Mouse (Mus musculus) hindbrain, postnatal 0 days (tissue): ENCODE data around the gene Fam72a. TPM values are rescaled to one million over a fixed set of nuclear protein-coding genes. Genes with fewer than 3 reads are reported as not detected.
A peak's percentile ranks its signal among the peaks of the same experiment; 100 is the strongest.

Experiments
- ATAC-seq: fragments of 200-750 bp; cut with Nextera tagmentation; 2 replicates; pipeline ENCODE4 v1.8.0; 2017; ENCODE audit warnings: mild to moderate bottlenecking, moderate TSS enrichment, moderate library complexity
- DNase-seq: peaks from one replicate; pipeline ENCODE4 v3.0.0-alpha.2; 2015; ENCODE audit warnings: low spot score
- H3K27ac ChIP-seq: fragments of 300-500 bp; sonication (generic); 2 replicates; pipeline ENCODE4 v1.5.1; 2014; ENCODE audit warnings: mild to moderate bottlenecking
- H3K27me3 ChIP-seq: fragments of 300-500 bp; sonication (generic); 2 replicates; pipeline ENCODE4 v1.6.1; 2014; ENCODE audit warnings: low read length, mixed read lengths; ENCODE audit not compliant: insufficient read depth
- H3K36me3 ChIP-seq: fragments of 300-500 bp; sonication (generic); 2 replicates; pipeline ENCODE4 v1.6.1; 2014; ENCODE audit warnings: low read length, mixed read lengths; ENCODE audit not compliant: insufficient read depth
- H3K4me1 ChIP-seq: fragments of 300-500 bp; sonication (generic); 2 replicates; pipeline ENCODE4 v1.6.1; 2014; ENCODE audit warnings: antibody characterized with exemption, low read length, mixed read lengths; ENCODE audit not compliant: insufficient read depth
- H3K4me2 ChIP-seq: fragments of 300-500 bp; sonication (generic); 2 replicates; pipeline ENCODE4 v1.6.1; 2014; ENCODE audit warnings: low read depth, mild to moderate bottlenecking, low read length, moderate library complexity, mixed read lengths
- H3K4me3 ChIP-seq: fragments of 300-500 bp; sonication (generic); 2 replicates; pipeline ENCODE4 v1.5.1; 2014; ENCODE audit warnings: low read length
- H3K9ac ChIP-seq: fragments of 300-500 bp; sonication (generic); replicated peaks from 2 replicates; pipeline ENCODE4 v1.6.1; 2014; ENCODE audit warnings: mild to moderate bottlenecking, low read length, moderate library complexity, mixed read lengths
- H3K9me3 ChIP-seq: fragments of 300-500 bp; sonication (generic); 2 replicates; pipeline ENCODE4 v1.6.1; 2016; ENCODE audit warnings: low read length, mixed read lengths
- CTCF ChIP-seq: IDR thresholded peaks from 2 replicates; pipeline ENCODE4 v1.5.1; 2016; ENCODE audit warnings: antibody characterized with exemption, control low read depth, low read depth
- WGBS: fragments of 180-500 bp; shearing (Covaris S2); extraction: QIAGEN DNeasy Blood & Tissue Kit; methylation state at CpG from one replicate; pipeline ENCODE4 v1.1.7; 2014; 5-methylcytosine and 5-hydroxymethylcytosine counted together
- polyA plus RNA-seq: library from polyadenylated mRNA; unstranded; fragments of >200 nt; fragmentation: Nextera tagmentation; extraction: Ambion mirVana; gene quantifications from 2 replicates; pipeline ENCODE4 v1.2.1, GENCODE M21; 2015
- total RNA-seq: library from RNA; depleted of rRNA; stranded (reverse); fragments of >200 nt; gene quantifications from 2 replicates; pipeline ENCODE4 v1.2.3, GENCODE M21; 2014

Gene Fam72a
- total and polyA plus RNA-seq, 2 experiments from 2014 or later = 0.98 TPM; not detected in 1

GRCm38 (mm10) chr1:131491579-131491978 lies 36.1 kb upstream of the Fam72a start:
- Histone ChIP-seq H3K27me3 (no peaks in the 10 kb centered on the region), H3K9me3 (no peaks in the 10 kb centered on the region), H3K4me3 (no peak overlapping the region), H3K36me3 (no peaks in the 10 kb centered on the region), H3K9ac (no peak overlapping the region), H3K27ac (0 out of 2 replicates have a peak overlapping the region, but pooled peaks have one; percentile 48), H3K4me2 (no peak overlapping the region), H3K4me1 (peaks cover 24% of the 10 kb centered on the region)
- 33% methylated on average over 4 of the region's 4 CpGs for WGBS
- DNase-seq (peak; percentile 37), ATAC-seq (no peak)
- no peak for TF ChIP-seq CTCF

- Histone ChIP-seq H3K27ac (0 out of 2 replicates have a peak overlapping the region, but pooled peaks have one; percentile 26), H3K4me3 (no peak overlapping the region), H3K9me3 (no peaks in the 10 kb centered on the region), H3K9ac (no peak overlapping the region), H3K4me2 (0 out of 2 replicates have a peak overlapping the region, but pooled peaks have one; percentile 16), H3K27me3 (no peaks in the 10 kb centered on the region), H3K4me1 (peaks cover 24% of the 10 kb centered on the region), H3K36me3 (no peaks in the 10 kb centered on the region)
- WGBS = 23% methylated on average over 2 of the region's 2 CpGs
- TF ChIP-seq CTCF = no peak
- ATAC-seq = no peak
- no peak for DNase-seq
These were observed 35.3 kb upstream of the Fam72a start for GRCm38 (mm10) chr1:131492360-131492759.

GRCm38 (mm10) chr1:131493966-131494898 lies 33.5 kb upstream of the Fam72a start:
- Histone ChIP-seq H3K9me3 (no peaks in the 10 kb centered on the region), H3K4me3 (no peak overlapping the region), H3K36me3 (no peaks in the 10 kb centered on the region), H3K4me1 (peaks cover 24% of the 10 kb centered on the region), H3K9ac (no peak overlapping the region), H3K27ac (no peak overlapping the region), H3K27me3 (no peaks in the 10 kb centered on the region), H3K4me2 (no peak overlapping the region)
- WGBS = 58% methylated on average over 4 of the region's 4 CpGs
- no peak for TF ChIP-seq CTCF
- DNase-seq (peak; percentile 50), ATAC-seq (no peak)

- WGBS = 96% methylated on average over 1 of the region's 1 CpGs
- DNase-seq = no peak
- H3K36me3 ChIP-seq = no peaks in the 10 kb centered on the region
- no peaks in the 10 kb centered on the region for H3K27me3 ChIP-seq
- H3K27ac ChIP-seq = no peak overlapping the region
- no peak overlapping the region for H3K9ac ChIP-seq
- H3K4me1 ChIP-seq = peaks cover 12% of the 10 kb centered on the region; the same call in 1 of the 2 replicates
- no peak overlapping the region for H3K4me3 ChIP-seq
- H3K4me2 ChIP-seq = no peak overlapping the region
- ATAC-seq = no peak
- H3K9me3 ChIP-seq = no peaks in the 10 kb centered on the region
- TF ChIP-seq CTCF = no peak
These were observed 29.5 kb upstream of the Fam72a start for GRCm38 (mm10) chr1:131498231-131498630.

GRCm38 (mm10) chr1:131501681-131502080 lies 26.0 kb upstream of the Fam72a start:
- H3K9me3 ChIP-seq = no peaks in the 10 kb centered on the region
- DNase-seq = no peak
- TF ChIP-seq CTCF = no peak
- no peak overlapping the region for H3K9ac ChIP-seq
- ATAC-seq = no peak
- no peaks in the 10 kb centered on the region for H3K27me3 ChIP-seq
- H3K4me1 ChIP-seq = no peaks in the 10 kb centered on the region
- no peak overlapping the region for H3K27ac ChIP-seq
- H3K4me3 ChIP-seq = no peak overlapping the region
- no peak overlapping the region for H3K4me2 ChIP-seq
- H3K36me3 ChIP-seq = no peaks in the 10 kb centered on the region
- WGBS = 68% methylated on average over 1 of the region's 1 CpGs

GRCm38 (mm10) chr1:131511131-131511530 lies 16.6 kb upstream of the Fam72a start:
- no peak for ATAC-seq
- Histone ChIP-seq H3K4me2 (no peak overlapping the region), H3K9me3 (no peaks in the 10 kb centered on the region), H3K4me3 (no peak overlapping the region), H3K27me3 (no peaks in the 10 kb centered on the region), H3K4me1 (no peaks in the 10 kb centered on the region), H3K27ac (no peak overlapping the region), H3K9ac (no peak overlapping the region), H3K36me3 (no peaks in the 10 kb centered on the region)
- DNase-seq = no peak
- no peak for TF ChIP-seq CTCF
